Mouse (Mus musculus) cerebellum, postnatal 10 days (tissue): ENCODE data around the gene Akr1c13.
"Not testable (repeated sequence)": the region's sequence is repeated elsewhere in the genome, so short reads cannot be mapped to it uniquely, and the experiment has no call there.

Source experiments
- DNase-seq, 2 experiments: peaks; one replicate each; pipeline ENCODE4 v3.0.0; 2021; ENCODE audit warnings: mixed read lengths in 2 of 2

The Akr1c13 gene

GRCm38 (mm10) chr13:4190904-4191303 lies at the start of gene Akr1c13:
Gene Akr1c13 (plus strand): TSS chr13:4191150.
- DNase-seq: peak in 1 of 2 experiments; percentile 5

- DNase-seq: no peak
Observed at GRCm38 (mm10) chr13:4144261-4144660, 46.7 kb upstream of the Akr1c13 start.

GRCm38 (mm10) chr13:4150518-4150917 lies 40.4 kb upstream of the Akr1c13 start, which contains the start of gene Akr1c18:
Gene Akr1c18 (minus strand): TSS chr13:4150654.
- no peak for DNase-seq

GRCm38 (mm10) chr13:4152908-4153307 lies 38.0 kb upstream of the Akr1c13 start:
- DNase-seq: no peak

- DNase-seq: no peak
Observed at GRCm38 (mm10) chr13:4153593-4153992, 37.4 kb upstream of the Akr1c13 start.

GRCm38 (mm10) chr13:4155286-4155685 lies 35.7 kb upstream of the Akr1c13 start:
- no peak for DNase-seq

GRCm38 (mm10) chr13:4168006-4168405 lies 22.9 kb upstream of the Akr1c13 start:
- DNase-seq: no peak

- no peak for DNase-seq
Observed at GRCm38 (mm10) chr13:4172978-4173377, 18.0 kb upstream of the Akr1c13 start.

GRCm38 (mm10) chr13:4181321-4181720 lies 9.6 kb upstream of the Akr1c13 start:
- not testable (repeated sequence) for DNase-seq

- no peak for DNase-seq
Observed at GRCm38 (mm10) chr13:4183116-4183515, 7.8 kb upstream of the Akr1c13 start.

- DNase-seq: peak; percentile 7 to 19
Observed at GRCm38 (mm10) chr13:4186641-4187411, 4.1 kb upstream of the Akr1c13 start.

- DNase-seq: peak; percentile 9
Observed at GRCm38 (mm10) chr13:4188174-4188573, 2.8 kb upstream of the Akr1c13 start.

- no peak for DNase-seq
Observed at GRCm38 (mm10) chr13:4192511-4192910, 1.6 kb downstream of the Akr1c13 start.

- DNase-seq: no peak
Observed at GRCm38 (mm10) chr13:4206147-4206903, 15.4 kb downstream of the Akr1c13 start.

- no peak for DNase-seq
Observed at GRCm38 (mm10) chr13:4211560-4212299, 20.8 kb downstream of the Akr1c13 start.

GRCm38 (mm10) chr13:4212309-4212708 lies 21.4 kb downstream of the Akr1c13 start:
- DNase-seq: peak; percentile 19 to 33

- not testable (repeated sequence) for DNase-seq
Observed at GRCm38 (mm10) chr13:4215496-4215895, 24.5 kb downstream of the Akr1c13 start.

- DNase-seq: no peak
Observed at GRCm38 (mm10) chr13:4228441-4228840, 37.5 kb downstream of the Akr1c13 start, which contains the start of gene Akr1c19. Gene Akr1c19 (plus strand): TSS chr13:4228700.

- DNase-seq: no peak
Observed at GRCm38 (mm10) chr13:4230841-4231623, 40.1 kb downstream of the Akr1c13 start.

- no peak for DNase-seq
Observed at GRCm38 (mm10) chr13:4233135-4233534, 42.2 kb downstream of the Akr1c13 start.

GRCm38 (mm10) chr13:4233536-4234172 lies 42.7 kb downstream of the Akr1c13 start:
- no peak for DNase-seq
